Mouse (Mus musculus): ENCODE measurements at regions not wholly inside any gene's neighbourhood (a gene's known extent, or its start where the extent isn't known, plus 50 kb on each side); places are given as distances from the start of the nearest gene placed in this dataset.

DNA sequence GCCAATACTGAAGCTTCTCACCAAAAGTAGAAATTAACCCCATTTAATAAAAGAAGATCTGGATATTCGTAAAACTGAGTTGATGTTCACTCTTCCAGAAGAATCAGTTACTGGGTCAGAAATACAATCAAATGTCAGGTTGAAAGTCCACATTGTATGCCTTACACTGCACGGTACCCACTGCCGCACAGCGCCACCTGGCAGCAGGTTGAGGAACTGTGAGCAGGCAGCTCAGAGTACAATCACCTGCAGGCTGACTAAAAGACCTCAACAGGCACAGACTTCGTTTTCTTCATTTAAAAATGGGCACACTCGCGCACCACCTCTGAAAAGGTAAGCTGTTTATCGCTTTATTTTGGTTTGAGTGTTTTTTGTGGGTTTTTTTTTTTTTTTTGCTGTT lies 341.8 kb upstream of the Mms22l start:
- Histone ChIP-seq H3K27me3 (no peaks in the 10 kb centered on the region), H3K27ac (no peak overlapping the region), H3K4me1 (no peaks in the 10 kb centered on the region), H3K4me2 (replicated peaks) (no peak overlapping the region), H3K36me3 (no peaks in the 10 kb centered on the region), H3K9me3 (no peaks in the 10 kb centered on the region), H3K9ac (no peak overlapping the region), H3K4me3 (no peak overlapping the region)
- ATAC-seq (ENCODE audit: low FRiP score, low read depth): 0 out of 2 replicates have a peak, but pooled peaks have one; percentile 67
- 16% methylated on average over 8 of the region's 8 CpGs for WGBS

DNA sequence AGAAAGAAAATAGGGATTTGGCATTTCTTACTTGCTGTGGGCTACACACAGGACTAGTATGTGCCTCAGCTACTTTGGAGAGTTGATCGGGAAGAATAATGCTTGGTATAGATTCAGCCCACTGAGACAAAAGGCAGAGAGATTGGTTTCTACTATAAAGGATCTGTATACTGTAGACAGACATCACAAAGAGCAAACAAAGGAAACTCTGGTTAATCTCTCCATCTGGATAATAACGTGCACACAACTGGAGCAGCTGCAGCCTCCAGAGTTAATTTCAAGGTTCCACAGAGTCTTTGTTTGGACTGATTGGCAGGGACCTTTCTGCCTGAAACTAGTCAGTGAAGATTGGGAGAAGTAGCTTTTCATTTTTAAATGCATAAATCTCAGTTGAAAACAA lies 322.5 kb upstream of the Mms22l start:
- Histone ChIP-seq H3K9me3 (no peaks in the 10 kb centered on the region), H3K9ac (no peak overlapping the region), H3K27me3 (no peaks in the 10 kb centered on the region), H3K36me3 (no peaks in the 10 kb centered on the region), H3K4me3 (no peak overlapping the region), H3K27ac (no peak overlapping the region), H3K4me2 (replicated peaks) (no peak overlapping the region), H3K4me1 (no peaks in the 10 kb centered on the region)
- no peak for ATAC-seq (ENCODE audit: low FRiP score, low read depth)
- WGBS: 67% methylated on average over 2 of the region's 2 CpGs

DNA sequence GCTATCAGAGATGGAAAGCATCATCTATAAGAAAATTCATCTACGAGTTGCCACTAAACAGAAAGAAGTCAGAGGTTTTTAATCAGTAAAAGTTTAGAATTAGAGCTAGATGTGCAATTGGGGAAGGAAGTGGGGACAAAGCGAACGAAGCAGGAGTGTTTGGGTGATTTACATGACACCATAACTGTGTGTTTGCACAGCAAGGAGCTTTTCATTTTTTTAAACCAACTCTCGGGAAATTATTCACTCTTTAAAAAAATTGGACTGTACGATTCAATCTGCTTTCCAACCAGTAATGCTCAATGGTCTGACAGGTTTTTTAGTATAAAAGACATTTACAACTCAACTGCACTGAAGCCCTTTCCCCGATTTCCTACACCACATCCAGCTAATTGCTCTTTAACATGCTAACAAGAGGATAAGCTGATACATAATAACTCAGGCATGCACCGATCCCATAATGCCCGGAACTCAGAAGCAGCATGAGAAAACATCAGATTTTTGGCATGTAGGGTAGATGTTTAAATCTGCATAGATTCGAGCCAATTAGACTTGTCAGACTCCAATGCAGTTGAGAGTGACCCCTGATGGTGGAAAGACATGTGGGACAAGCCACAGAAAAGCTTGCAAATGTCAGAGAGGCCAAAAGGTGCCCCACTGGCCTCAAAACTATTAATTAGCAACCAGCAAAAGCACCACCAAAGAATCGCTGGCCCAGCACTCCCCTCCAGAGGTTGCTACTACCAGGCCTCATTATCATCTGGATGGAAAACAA lies 282.8 kb upstream of the Mms22l start:
- no peaks in the 10 kb centered on the region for H3K9me3 ChIP-seq
- no peaks in the 10 kb centered on the region for H3K36me3 ChIP-seq
- no peaks in the 10 kb centered on the region for H3K4me1 ChIP-seq
- no peaks in the 10 kb centered on the region for H3K27me3 ChIP-seq
- H3K4me3 ChIP-seq: no peak overlapping the region
- WGBS: 54% methylated on average over 10 of the region's 10 CpGs
- H3K27ac ChIP-seq: no peak overlapping the region
- ATAC-seq (ENCODE audit: low FRiP score, low read depth): no peak
- no peak overlapping the region for H3K9ac ChIP-seq
- no peak overlapping the region for H3K4me2 ChIP-seq (replicated peaks)

DNA sequence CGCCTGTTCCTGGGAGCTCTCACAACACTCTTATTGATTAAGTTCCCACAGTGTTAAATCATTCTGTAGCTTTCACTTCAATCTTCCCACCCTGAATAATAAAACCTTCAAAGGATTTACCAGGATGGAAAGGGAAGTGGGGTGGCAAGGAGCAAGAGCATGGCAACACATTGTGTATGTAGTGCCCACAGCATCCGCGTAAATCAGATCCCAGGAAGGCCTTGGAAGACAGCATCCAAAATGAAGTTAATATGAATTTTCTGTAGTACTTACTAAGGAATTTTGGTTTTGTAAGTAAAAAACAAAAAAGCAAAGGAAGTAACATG lies 282.3 kb upstream of the Mms22l start:
- Histone ChIP-seq H3K4me2 (replicated peaks) (no peak overlapping the region), H3K4me3 (no peak overlapping the region), H3K9me3 (no peaks in the 10 kb centered on the region), H3K9ac (no peak overlapping the region), H3K27me3 (no peaks in the 10 kb centered on the region), H3K36me3 (no peaks in the 10 kb centered on the region), H3K4me1 (no peaks in the 10 kb centered on the region), H3K27ac (no peak overlapping the region)
- 66% methylated on average over 3 of the region's 3 CpGs for WGBS
- ATAC-seq (ENCODE audit: low FRiP score, low read depth): no peak

DNA sequence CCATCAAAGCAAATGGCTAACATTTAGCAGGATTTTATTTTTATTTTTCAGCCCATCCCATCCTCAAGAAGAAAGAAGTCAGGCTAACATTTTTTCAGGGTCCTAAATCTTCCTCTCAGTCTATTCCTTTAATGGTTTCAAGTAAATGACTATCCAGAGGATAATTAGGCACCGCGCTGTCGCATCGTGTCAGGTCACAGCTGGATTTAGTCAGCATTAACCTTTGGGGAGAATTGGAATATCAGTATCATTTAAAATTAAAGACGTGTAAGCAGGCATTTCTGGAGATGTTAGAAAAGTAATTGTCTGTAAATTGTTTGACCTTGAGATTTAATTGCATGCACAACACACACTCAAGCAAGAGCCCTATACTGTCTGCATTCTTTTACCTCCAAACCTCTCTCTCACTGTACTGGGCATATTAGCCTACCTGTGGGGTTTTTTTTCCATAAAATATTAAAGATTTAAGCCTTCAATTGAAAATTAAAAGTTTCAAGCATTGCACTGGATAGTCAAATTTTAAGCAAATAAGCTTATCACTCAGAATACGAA lies 277.8 kb upstream of the Mms22l start:
- WGBS: 30% methylated on average over 6 of the region's 6 CpGs
- no peaks in the 10 kb centered on the region for H3K36me3 ChIP-seq
- no peak for ATAC-seq (ENCODE audit: low FRiP score, low read depth)

DNA sequence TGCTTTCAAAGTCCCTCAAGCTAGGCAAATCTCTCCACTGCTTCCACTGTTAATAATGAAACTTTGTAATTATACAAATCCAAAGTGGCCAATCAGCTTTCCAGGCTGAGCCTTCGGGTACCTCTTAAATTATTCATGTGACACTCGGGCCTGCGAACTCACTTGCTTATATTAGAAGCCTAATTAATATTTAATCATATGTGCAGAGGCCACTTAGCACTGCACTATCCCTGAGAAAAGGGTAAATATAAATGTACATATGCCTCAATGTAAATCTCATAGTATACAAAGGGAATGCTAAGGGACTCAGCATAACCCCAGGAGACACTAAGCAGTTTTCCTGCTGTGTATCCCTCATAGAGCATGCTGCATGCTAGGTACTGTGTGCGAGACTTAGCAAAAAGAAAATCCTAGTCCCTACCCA lies 277.2 kb upstream of the Mms22l start:
- Histone ChIP-seq H3K4me2 (replicated peaks) (no peak overlapping the region), H3K4me3 (no peak overlapping the region), H3K9ac (no peak overlapping the region), H3K27ac (no peak overlapping the region), H3K27me3 (no peaks in the 10 kb centered on the region), H3K4me1 (no peaks in the 10 kb centered on the region), H3K36me3 (no peaks in the 10 kb centered on the region), H3K9me3 (no peaks in the 10 kb centered on the region)
- no peak for ATAC-seq (ENCODE audit: low FRiP score, low read depth)
- 71% methylated on average over 4 of the region's 4 CpGs for WGBS

More for the DNA sequence above, 277.8 kb upstream of the Mms22l start:
- H3K4me2 ChIP-seq (replicated peaks): no peak overlapping the region
- H3K9me3 ChIP-seq: no peaks in the 10 kb centered on the region
- H3K27me3 ChIP-seq: no peaks in the 10 kb centered on the region
- H3K9ac ChIP-seq: no peak overlapping the region
- H3K27ac ChIP-seq: no peak overlapping the region
- H3K4me1 ChIP-seq: no peaks in the 10 kb centered on the region
- H3K4me3 ChIP-seq: no peak overlapping the region

DNA sequence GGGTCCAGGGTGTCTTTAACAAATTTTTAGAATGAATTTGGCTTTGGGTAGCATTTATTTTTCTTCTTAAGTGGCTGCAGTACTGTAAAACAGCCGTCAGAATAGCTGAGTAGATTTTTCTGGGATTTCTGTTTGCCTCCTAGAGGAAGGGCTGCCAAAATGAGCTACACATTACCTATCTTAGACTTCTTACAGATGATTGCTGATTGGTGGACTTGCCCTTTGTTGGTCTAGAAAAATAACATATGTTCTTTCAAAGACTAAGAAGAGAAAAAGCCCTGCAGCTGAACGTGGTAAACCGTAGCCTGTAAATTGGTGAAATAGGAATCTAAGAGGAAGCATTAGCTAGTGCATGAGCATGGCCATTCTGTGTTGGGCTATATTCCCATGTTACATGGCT lies 276.7 kb upstream of the Mms22l start:
- no peak for ATAC-seq (ENCODE audit: low FRiP score, low read depth)
- H3K9ac ChIP-seq: no peak overlapping the region
- no peak overlapping the region for H3K27ac ChIP-seq
- WGBS: 59% methylated on average over 3 of the region's 3 CpGs
- H3K27me3 ChIP-seq: no peaks in the 10 kb centered on the region
- no peaks in the 10 kb centered on the region for H3K36me3 ChIP-seq
- H3K4me1 ChIP-seq: no peaks in the 10 kb centered on the region
- H3K4me2 ChIP-seq (replicated peaks): no peak overlapping the region
- no peak overlapping the region for H3K4me3 ChIP-seq
- H3K9me3 ChIP-seq: no peaks in the 10 kb centered on the region

DNA sequence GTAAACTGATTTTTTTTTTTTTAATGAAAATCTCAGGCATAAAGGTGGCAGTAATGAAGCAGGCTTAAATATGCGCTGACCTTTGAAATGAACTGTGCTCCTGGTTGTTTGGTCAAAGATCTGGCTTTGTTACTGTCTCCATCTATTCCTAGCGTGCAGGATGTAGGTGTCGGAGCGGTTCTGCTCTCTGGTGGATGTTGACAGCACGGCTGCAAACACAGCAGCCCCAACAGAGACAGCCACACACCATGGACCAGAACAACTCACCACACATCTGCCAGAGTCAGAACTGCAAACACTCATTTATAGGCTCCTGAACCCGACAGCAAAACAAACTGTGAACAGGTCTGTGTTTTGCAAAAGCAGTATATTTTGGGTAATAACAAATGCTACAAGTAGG lies 251.1 kb upstream of the Mms22l start:
- Histone ChIP-seq H3K4me1 (no peaks in the 10 kb centered on the region), H3K36me3 (no peaks in the 10 kb centered on the region), H3K9ac (no peak overlapping the region), H3K4me3 (no peak overlapping the region), H3K4me2 (replicated peaks) (no peak overlapping the region), H3K27ac (no peak overlapping the region), H3K27me3 (no peaks in the 10 kb centered on the region), H3K9me3 (no peaks in the 10 kb centered on the region)
- ATAC-seq (ENCODE audit: low FRiP score, low read depth): no peak
- 49% methylated on average over 6 of the region's 6 CpGs for WGBS

DNA sequence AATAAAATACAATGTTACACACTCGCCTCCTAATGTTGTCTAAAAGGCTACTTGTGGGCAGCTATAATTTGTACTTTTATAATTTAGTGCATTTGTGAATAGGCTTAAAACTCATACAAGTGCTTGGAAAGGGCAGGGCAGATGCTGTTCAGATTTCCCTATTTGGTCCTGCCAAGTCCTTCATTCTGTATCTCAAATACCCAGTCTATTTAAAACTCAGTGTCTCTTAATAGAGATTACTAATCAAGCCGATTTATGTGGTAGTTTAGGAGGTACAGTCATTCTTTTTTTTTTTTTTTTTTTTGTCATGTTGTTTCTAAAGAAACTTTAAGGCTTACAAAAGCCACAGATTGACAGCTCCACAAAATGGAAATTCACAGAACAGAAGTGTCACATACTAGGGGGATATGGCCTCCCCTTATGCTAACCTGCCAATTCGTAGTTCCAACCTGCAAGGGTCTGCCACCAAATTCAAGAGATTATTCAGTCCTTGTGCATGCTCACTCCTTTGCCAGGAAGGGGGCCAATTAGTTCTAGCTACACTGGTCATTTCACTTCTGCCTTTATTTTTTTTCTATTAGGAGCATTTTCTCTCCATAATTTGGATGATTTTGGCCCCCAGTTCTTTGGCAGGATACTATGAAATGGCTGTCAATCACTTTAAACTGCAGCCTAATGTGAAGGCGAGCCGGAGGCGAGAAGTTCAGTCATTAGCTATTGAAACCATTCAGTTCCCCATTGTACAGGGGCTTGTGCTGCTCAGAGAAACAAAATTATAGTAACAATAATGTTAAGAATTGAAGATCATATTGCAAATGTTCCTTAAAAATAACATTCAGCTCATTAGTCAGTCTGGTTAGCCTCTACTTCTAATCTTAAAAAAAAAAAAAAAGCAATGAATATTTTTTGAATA lies 247.9 kb upstream of the Mms22l start:
- Histone ChIP-seq H3K4me2 (replicated peaks) (no peak overlapping the region), H3K27me3 (no peaks in the 10 kb centered on the region), H3K4me3 (no peak overlapping the region), H3K9ac (no peak overlapping the region), H3K4me1 (no peaks in the 10 kb centered on the region), H3K36me3 (no peaks in the 10 kb centered on the region), H3K9me3 (no peaks in the 10 kb centered on the region), H3K27ac (no peak overlapping the region)
- no peak for ATAC-seq (ENCODE audit: low FRiP score, low read depth)
- WGBS: 86% methylated on average over 6 of the region's 6 CpGs

DNA sequence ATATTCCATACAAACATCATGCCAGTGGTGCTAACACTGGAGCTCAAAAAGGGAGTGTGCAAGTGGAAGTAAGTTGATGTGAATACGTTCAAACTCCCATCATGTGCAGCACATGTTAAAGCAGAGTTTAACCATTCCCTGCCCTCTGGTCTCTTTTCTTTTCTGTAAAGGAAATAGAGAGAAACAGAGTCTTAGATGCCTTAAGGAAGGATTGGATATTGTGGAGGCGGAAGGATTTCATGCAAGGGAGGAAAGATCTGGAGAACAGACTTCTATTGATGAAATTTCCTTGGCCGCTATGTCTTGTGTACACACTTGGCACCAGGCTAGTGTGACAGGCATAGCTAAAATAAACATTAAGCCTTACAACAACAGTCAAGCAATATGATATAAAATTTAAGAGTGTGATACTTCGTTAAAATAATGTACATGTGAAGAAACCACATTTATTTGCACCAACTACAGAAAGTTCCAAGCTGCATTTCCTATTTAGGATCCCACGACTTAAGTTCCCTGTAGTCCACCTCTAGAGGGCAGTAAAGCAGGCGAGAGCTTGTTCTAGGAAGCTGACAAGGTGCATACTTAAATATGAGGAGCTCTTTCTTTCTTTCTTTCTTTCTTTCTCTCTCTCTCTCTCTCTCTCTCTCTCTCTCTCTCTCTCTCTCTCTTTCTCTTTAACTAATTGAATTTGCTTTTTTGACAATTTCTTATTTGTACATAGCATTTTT lies 246.8 kb upstream of the Mms22l start:
- H3K4me2 ChIP-seq (replicated peaks): no peak overlapping the region
- no peaks in the 10 kb centered on the region for H3K4me1 ChIP-seq
- no peaks in the 10 kb centered on the region for H3K9me3 ChIP-seq
- 35% methylated on average over 6 of the region's 6 CpGs for WGBS
- no peak overlapping the region for H3K4me3 ChIP-seq
- H3K9ac ChIP-seq: no peak overlapping the region
- no peak for ATAC-seq (ENCODE audit: low FRiP score, low read depth)
- H3K27me3 ChIP-seq: no peaks in the 10 kb centered on the region
- no peaks in the 10 kb centered on the region for H3K36me3 ChIP-seq
- no peak overlapping the region for H3K27ac ChIP-seq

DNA sequence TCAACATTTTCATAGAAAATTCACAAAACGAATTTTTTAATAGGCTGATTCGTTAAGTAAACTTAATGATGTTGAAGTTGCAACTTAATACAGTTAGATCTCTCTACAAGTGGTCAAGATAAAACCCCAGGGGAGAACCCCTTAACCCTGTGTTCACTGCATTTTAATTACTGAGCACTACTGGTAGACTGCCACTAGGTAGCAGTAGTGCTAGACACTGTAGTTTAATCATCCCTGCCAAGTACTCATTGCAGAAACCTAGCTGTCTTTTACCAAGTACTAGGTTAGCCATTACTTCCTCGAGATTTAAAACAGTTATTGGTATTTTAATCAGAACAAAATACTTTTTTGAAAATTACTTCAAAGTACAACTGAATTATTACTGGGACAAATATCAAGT lies 218.1 kb upstream of the Mms22l start:
- Histone ChIP-seq H3K36me3 (no peaks in the 10 kb centered on the region), H3K4me2 (replicated peaks) (no peak overlapping the region), H3K4me3 (no peak overlapping the region), H3K9me3 (no peaks in the 10 kb centered on the region), H3K27ac (no peak overlapping the region), H3K27me3 (no peaks in the 10 kb centered on the region), H3K9ac (no peak overlapping the region), H3K4me1 (no peaks in the 10 kb centered on the region)
- 52% methylated on average over 3 of the region's 3 CpGs for WGBS
- no peak for ATAC-seq (ENCODE audit: low FRiP score, low read depth)
